Comparison of ENCODE assay signal across 17 mouse cellular contexts in genomic region chr13:31132501-31132900, GRCm38 (mm10).
DNase-seq lines count a peak whose midpoint lies in the region; ATAC-seq lines count a peak whose summit lies in the region.
"Had no signal": no experiment of that assay in that cellular context is flagged by ENCODE, and none has a peak within 500 bp of the region (broad histone marks: within the 10 kb centered on the region; RNA-seq: fewer than 3 reads in every experiment).

No protein-coding gene starts in this region.

- 89% methylated on average over 5 of the region's 5 CpGs for WGBS in kidney, embryonic 16.5 days

- no peaks in the 10 kb centered on the region for H3K4me1 ChIP-seq in kidney, embryonic 16.5 days (ENCODE audit: insufficient read depth, low read length)
- H3K4me1 ChIP-seq: embryonic facial prominence, embryonic 13.5 days; liver, embryonic 15.5 days; neural tube, embryonic 15.5 days had no signal

- no peak for ATAC-seq in kidney, embryonic 16.5 days (ENCODE audit: low FRiP score, low TSS enrichment)
- ATAC-seq: forebrain, embryonic 16.5 days had no signal

- H3K4me3 ChIP-seq in kidney, embryonic 16.5 days (ENCODE audit: low read length): no peak overlapping the region
- H3K4me3 ChIP-seq: embryonic facial prominence, embryonic 13.5 days; liver, embryonic 15.5 days; myocyte; neural tube, embryonic 15.5 days had no signal

- no peaks in the 10 kb centered on the region for H3K9me3 ChIP-seq in kidney, embryonic 16.5 days (ENCODE audit: low read length)
- H3K9me3 ChIP-seq: embryonic facial prominence, embryonic 13.5 days; liver, embryonic 15.5 days; neural tube, embryonic 15.5 days had no signal

- H3K36me3 ChIP-seq in kidney, embryonic 16.5 days (ENCODE audit: insufficient read depth, low read length): no peaks in the 10 kb centered on the region
- H3K36me3 ChIP-seq: embryonic facial prominence, embryonic 13.5 days; liver, embryonic 15.5 days; neural tube, embryonic 15.5 days had no signal

- no peak overlapping the region for H3K27ac ChIP-seq in kidney, embryonic 16.5 days (ENCODE audit: low read length)
- H3K27ac ChIP-seq: embryonic facial prominence, embryonic 13.5 days; liver, embryonic 15.5 days; neural tube, embryonic 15.5 days had no signal

- no peaks in the 10 kb centered on the region for H3K27me3 ChIP-seq in kidney, embryonic 16.5 days (ENCODE audit: insufficient read depth, low read length)
- H3K27me3 ChIP-seq: embryonic facial prominence, embryonic 13.5 days; liver, embryonic 15.5 days; neural tube, embryonic 15.5 days had no signal

- H3K4me2 ChIP-seq in kidney, embryonic 16.5 days (replicated peaks; ENCODE audit: low read depth, low read length): no peak overlapping the region
- H3K4me2 ChIP-seq: embryonic facial prominence, embryonic 13.5 days; liver, embryonic 15.5 days; neural tube, embryonic 15.5 days had no signal

- peak; percentile 12 for DNase-seq in adrenal gland, adult 2 months
- no peak for DNase-seq in adrenal gland, adult 8-10 months
- DNase-seq in kidney, adult 9 months: peak; percentile 9
- DNase-seq in thymus, postnatal 4 days: peak; percentile 12
- no peak for DNase-seq in thymus, postnatal 25 days
- no peak for DNase-seq in right cerebral cortex, postnatal 10 days (ENCODE audit: low spot score in 2 of 2)
- DNase-seq in urinary bladder, adult 2 months (ENCODE audit: low spot score): no peak
- DNase-seq: cerebellum, adult 18-20 months; kidney, postnatal 10 days; midbrain, embryonic 14.5 days; retina, postnatal 1 day had no signal

- no peak overlapping the region for H3K9ac ChIP-seq in kidney, embryonic 16.5 days (replicated peaks; ENCODE audit: low read length)
- H3K9ac ChIP-seq: embryonic facial prominence, embryonic 13.5 days; liver, embryonic 15.5 days; neural tube, embryonic 15.5 days had no signal

Comparison
In these comparisons a context has a peak if more than half of its experiments do, and no peak if none do; other contexts are left out.
1. DNase-seq: peak in adrenal gland, adult 2 months (single experiment), kidney, adult 9 months (single experiment) and thymus, postnatal 4 days (single experiment); none in adrenal gland, adult 8-10 months (single experiment), thymus, postnatal 25 days (single experiment), right cerebral cortex, postnatal 10 days (0 of 2) and urinary bladder, adult 2 months (single experiment).